Mouse (Mus musculus) MEL (cell line): ENCODE results near the gene Atp8a2.

Experiments
- ETS1 ChIP-seq: IDR thresholded peaks from 2 replicates; pipeline ENCODE4 v1.6.1; 2012; ENCODE audit warnings: low read depth, mild to moderate bottlenecking, inconsistent platforms, low read length, improper control_type of control experiment, moderate library complexity
- GABPA ChIP-seq: IDR thresholded peaks from 2 replicates; pipeline ENCODE4 v1.6.1; 2012; ENCODE audit warnings: low read depth, mild to moderate bottlenecking, inconsistent platforms, low read length, improper control_type of control experiment, moderate library complexity

DNA sequence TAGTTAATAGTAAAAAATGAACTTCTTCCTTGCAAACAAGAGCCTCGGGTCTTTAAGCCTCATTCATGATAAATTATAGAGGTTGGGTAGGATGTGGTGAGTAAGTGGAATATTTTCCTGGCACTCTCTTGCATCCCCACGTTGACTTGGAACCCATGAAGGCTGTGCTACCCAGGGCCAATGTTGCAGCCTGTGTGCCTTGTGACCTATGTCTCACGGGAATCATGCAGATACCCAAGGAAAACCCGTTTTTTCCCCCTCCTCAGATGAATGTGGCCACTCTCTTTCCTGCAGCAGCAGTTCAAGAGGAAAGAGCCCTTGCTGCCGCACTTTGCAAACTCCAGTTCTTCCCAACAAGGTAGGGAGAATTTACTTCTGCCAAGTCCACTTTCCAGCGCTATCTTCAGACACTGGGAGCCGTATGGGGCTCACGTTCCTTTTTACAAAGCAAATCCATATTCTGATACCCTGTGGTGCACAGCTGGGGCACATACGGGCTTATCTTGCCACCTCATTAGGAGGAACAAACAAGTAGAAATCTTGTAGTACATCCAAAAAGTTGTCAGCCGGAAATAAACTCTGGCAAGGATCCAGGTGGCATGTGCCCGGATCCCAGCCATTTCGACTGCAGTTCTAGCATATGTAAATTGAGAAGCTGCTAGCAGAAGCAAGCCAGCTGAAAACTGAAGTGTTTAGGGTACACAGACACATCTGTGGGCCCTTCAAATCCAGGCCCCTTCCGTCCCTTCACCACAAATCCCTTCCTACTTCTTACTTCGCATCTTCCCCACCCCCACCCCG lies 309.7 kb downstream of the Atp8a2 start:
- TF ChIP-seq GABPA = no peak
- no peak for TF ChIP-seq ETS1
